Mouse (Mus musculus) erythroblast, adult 5-6 weeks (primary cell): ENCODE measurements around the gene Zfp866. TPM values are rescaled to one million over a fixed set of nuclear protein-coding genes. Genes with fewer than 3 reads are reported as not detected.

Experiments used
- ATAC-seq: replicated peaks from 2 replicates; pipeline ENCODE4 v1.8.0; 2016; ENCODE audit warnings: moderate number of reproducible peaks, mild to moderate bottlenecking, moderate TSS enrichment, inconsistent platforms; ENCODE audit not compliant: poor library complexity, low FRiP score, severe bottlenecking
- total RNA-seq, 2 experiments: library from RNA; stranded (forward) in 1 of 2; stranded (reverse) in 1 of 2; fragments of 150-400 nt in 1 of 2; fragments of 200-764, 138-1000 nt in 1 of 2; gene quantifications; 2 replicates each; pipeline versions ENCODE4 v1.2.3 to v1.2.4; 2015 to 2017; ENCODE audit warnings: low replicate concordance in 2 of 2

The Zfp866 gene
- total RNA-seq, 2 experiments from 2014 or later = 13.1 to 21.1 TPM

DNA sequence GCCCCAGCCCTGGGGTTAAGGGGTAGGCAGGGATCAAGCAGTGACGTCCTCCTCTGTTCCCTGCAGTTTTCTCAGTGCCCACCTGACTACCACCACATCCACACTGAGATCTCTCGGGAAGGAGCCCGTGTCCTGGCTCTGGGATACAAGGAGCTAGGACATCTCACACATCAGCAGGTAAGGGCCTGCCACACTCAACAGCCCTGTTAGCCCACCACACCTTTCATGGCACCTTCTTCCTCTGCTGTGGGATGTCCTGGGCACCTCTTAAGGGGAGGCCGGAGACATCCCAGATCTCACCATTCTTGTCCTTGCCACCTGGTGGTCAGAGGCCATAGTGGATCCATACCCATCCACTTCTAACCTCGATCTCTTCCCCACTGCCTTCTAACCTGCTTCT lies 9.0 kb upstream of the Zfp866 start:
- no peak for ATAC-seq

GRCm38 (mm10) chr8:69799261-69799660 lies 8.3 kb upstream of the Zfp866 start:
- no peak for ATAC-seq

GRCm38 (mm10) chr8:69797661-69798060 lies 6.7 kb upstream of the Zfp866 start:
- no peak for ATAC-seq

- no peak for ATAC-seq
Observed at GRCm38 (mm10) chr8:69796721-69797345, 5.9 kb upstream of the Zfp866 start.

DNA sequence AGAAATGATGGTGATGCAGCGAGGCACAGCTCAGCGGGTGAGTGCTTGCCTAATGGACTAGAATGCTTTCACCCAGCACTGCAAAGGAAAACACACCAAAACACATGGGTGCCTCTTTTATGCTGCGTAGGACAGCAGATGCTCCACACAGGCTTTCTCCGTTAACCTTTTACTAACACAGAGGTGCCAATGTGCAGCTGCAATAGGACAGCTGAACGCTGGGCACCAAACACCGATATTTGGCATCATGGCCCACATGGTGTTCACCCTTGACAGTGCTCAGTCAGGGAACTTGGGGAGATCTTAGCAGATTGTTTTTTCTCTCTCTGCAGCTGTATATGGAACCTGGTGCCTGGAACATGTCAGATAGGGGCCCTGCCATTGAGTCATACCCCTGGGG lies 3.9 kb upstream of the Zfp866 start:
- ATAC-seq = no peak

GRCm38 (mm10) chr8:69794096-69794495 lies 3.1 kb upstream of the Zfp866 start:
- no peak for ATAC-seq

DNA sequence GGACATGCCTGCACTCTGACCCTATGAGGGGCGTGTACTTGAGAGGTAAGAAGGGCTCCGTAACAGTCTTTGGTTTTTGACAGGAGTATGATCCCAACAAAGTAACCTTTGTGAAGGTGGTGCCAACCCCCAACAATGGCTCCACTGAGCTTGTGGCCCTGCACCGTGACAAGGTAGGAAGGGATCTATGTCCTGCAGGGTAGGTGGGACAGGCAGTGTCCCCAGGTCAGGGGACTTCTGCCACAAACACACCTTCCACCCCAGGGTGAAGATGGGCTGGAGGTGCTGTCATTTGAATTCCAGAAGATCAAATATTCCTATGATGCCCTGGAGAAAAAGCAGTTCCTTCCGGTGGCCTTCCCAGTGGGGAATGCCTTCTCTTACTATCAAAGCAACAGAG lies 2.7 kb upstream of the Zfp866 start:
- ATAC-seq = no peak

DNA sequence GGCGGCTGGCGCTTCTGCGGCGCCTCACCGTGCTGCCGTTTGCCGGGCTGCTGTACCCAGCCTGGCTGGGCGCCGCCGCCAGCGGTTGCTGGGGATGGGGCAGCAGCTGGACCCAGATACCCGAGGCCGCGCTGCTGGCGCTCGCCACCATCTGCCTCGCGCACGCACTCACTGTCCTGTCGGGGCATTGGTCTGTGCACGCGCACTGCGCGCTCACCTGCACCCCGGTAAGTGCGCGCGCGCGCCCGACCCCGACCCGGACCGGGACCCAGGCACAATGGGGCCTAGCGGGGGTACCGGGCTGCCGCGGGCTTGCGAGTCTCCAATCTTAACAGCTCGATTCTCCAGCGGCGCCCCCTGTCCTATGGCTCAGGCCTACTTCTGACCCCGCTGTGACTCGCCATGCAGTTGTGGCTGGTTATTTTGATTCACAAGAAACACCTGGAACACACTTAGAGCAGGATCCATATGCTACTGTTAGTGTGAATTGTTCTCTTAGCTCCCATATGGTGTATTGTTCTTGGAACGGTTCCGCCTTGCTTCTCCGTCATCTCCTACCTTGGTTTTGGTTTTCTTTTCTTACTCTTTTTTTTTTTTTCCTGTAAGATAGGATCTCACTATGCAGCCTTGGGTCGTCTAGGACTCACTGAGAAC lies 564 bp upstream of the Zfp866 start:
- ATAC-seq = 0 out of 2 replicates have a peak, but pooled peaks have one; percentile 7

GRCm38 (mm10) chr8:69790364-69790763 lies 614 bp downstream of the Zfp866 start:
- ATAC-seq = peak; percentile 22; the same call in 1 of the 2 replicates

DNA sequence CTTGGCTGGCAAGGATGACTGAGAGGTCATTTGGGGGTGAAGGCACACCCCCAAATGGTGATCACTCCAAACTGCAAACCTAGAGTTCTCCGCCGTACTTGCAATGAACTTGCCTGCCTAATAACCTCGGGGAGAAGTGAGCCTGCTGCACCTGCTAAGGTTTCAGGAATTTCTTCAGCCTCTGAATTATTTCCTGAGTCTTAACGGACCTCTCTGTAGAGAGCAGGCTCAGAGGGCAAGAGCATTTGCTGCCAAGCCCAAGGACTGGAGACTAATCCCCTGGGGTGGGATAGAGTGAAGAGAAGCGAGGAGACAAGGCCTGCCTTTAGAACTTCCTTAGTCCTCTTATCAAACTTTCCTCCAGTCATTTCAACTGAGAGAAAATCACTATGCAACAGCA lies 1.2 kb downstream of the Zfp866 start:
- ATAC-seq = no peak

DNA sequence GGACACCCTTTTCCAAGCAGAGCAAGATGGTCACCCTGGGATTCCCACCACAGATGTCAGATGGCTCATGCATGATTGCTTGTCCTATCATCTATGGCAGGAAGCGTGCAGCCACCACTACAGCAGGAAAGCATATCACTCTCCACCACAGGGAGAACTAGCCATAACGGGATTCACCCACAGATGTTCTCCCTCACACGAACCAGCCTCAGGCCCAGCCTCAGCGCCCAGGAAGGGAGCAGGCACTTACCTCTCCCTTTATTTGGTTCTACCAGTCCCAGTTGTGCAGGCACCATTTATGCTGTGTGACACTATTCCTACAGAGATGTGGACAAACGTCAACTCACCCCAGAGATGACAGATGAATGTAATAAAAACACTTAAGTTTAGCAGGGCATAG lies 1.9 kb downstream of the Zfp866 start:
- no peak for ATAC-seq

GRCm38 (mm10) chr8:69777111-69777510 lies 13.9 kb downstream of the Zfp866 start:
- ATAC-seq = no peak

GRCm38 (mm10) chr8:69775149-69775534 lies 15.8 kb downstream of the Zfp866 start:
- peak; percentile 17; the same call in 1 of the 2 replicates for ATAC-seq

- peak; percentile 99 for ATAC-seq
Observed at GRCm38 (mm10) chr8:69774503-69775148, 16.4 kb downstream of the Zfp866 start, which contains the start of gene Gm20422. Gm20422 (minus strand) TSS chr8:69774886.

- ATAC-seq = no peak
Observed at GRCm38 (mm10) chr8:69772106-69772505, 18.9 kb downstream of the Zfp866 start.

DNA sequence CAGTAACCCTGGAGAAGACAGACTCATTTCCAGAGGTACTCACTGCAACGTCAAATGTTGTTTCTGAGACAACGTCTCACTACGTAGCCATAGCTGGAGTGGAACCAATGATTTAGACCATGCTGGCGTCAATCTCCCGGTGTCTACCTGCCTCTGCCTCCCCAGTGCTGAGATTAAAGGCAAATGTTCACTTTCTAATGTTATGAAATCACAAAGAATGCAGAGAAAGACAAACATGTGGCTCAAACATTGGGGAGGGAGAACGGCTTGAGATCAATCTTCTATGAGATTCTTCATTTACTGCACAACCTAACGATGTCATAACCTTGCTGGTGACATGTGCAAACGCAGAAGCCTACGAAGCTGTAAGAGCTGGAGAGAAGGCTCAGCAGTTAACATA lies 19.8 kb downstream of the Zfp866 start:
- no peak for ATAC-seq

GRCm38 (mm10) chr8:69761814-69762445 lies 29.0 kb downstream of the Zfp866 start:
- ATAC-seq = no peak

DNA sequence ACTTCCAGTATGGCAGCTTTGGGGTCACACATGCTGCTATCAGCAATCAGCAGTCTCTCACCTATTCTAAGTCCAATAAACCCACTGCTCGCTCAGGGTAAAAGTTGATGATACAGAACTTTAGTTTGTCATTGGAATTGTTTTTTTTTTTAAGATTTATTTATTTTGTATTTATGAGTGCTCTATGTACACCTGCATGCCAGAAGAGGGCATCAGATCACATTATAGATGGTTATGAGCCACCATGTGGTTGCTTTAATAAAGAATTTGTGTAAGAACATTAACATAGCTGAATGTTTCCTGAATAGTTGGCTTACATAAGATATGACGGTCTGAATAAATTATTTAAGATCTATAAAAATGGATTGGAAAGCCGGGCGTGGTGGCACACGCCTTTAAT lies 32.7 kb downstream of the Zfp866 start:
- no peak for ATAC-seq

DNA sequence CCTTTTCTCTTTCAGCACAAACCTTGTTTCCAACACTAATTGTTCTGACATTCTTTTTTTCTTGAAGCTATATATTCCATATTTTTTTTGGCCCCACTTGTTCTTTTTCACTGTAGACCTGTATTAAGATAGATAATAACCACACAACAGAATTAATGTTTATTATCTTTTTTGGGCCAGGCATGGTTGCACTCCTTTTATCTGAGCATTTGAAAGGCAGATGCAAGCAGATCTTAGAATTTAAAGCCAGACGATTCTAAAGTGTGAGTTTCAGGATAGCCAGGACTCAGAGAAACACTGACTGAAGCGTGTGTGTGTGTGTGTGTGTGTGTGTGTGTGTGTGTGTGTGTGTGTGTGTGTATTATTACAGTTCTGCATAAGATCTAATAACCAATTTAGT lies 38.5 kb downstream of the Zfp866 start:
- ATAC-seq = no peak

DNA sequence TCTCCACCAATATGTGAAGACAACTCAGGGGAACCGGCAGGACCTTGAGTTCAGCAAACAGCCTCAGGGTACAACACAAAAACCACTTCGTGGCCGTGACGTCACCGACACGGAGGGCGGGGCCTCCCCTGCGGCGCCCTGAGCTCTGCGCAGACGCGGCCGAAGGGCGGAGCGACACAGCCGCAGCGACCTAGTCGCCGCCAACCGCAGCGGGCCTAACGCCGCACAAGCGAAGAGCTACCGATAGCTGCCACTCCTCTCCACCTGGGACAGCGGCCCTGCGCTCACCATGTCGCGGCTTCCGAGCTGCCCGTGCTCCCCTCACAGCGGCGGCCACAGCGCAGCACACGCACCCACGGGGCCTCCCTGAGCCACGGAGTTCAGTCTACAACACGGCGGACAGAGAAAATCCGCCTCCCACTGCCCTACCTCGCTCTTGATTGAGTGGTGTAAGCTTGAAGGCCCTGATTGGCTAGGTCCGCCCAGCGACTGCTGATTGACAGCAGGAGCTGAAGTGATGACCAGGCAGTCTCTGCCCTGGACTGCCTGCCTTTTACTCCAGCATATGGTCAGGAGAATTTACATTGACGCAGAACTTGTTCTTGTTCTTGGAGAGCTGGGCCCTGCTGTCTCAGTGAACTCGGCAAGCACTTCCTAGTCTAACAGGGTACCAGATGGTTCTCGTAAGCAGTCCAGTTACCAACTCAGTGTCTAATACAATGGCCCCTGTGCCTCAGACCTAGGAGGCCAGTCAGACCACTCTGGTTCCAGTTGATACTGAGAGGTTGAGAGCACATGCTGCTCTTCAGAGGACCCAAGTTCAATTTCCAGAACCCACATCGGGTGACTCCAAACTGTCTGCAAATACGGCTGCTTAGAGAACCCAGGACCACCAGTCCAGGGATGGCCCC lies 41.2 kb downstream of the Zfp866 start, which contains the start of gene Zfp963:
Gene Zfp963 (minus strand): TSS at position 427 of the 911 bp plus-strand sequence.
- peak; percentile 94 for ATAC-seq
